Mouse (Mus musculus) myocyte (in vitro differentiated cells): ENCODE results near the gene Synpo2. TPM values are rescaled to one million over a fixed set of nuclear protein-coding genes. Genes with fewer than 3 reads are reported as not detected.
A peak's percentile ranks its signal among the peaks of the same experiment; 100 is the strongest.

Experiments
- H3K27me3 ChIP-seq: one replicate; pipeline ENCODE4 v1.6.1; 2011; ENCODE audit not compliant: control insufficient read depth, insufficient read depth, insufficient read length
- H3K36me3 ChIP-seq: one replicate; pipeline ENCODE4 v1.6.1; 2011; ENCODE audit not compliant: control insufficient read depth, insufficient read depth
- H3K4me2 ChIP-seq: one replicate; pipeline ENCODE4 v1.6.1; 2011; ENCODE audit warnings: low read depth, control low read depth
- H3K4me3 ChIP-seq: one replicate; pipeline ENCODE4 v1.5.1; 2011; ENCODE audit warnings: mild to moderate bottlenecking, control low read depth, moderate library complexity
- H3K79me2 ChIP-seq: one replicate; pipeline ENCODE4 v1.6.1; 2011; ENCODE audit not compliant: control insufficient read depth, insufficient read depth
- H3ac ChIP-seq: one replicate; pipeline ENCODE4 v1.6.1; 2011; ENCODE audit not compliant: control insufficient read depth, insufficient read length
- CEBPB ChIP-seq: IDR thresholded peaks from 2 replicates; pipeline ENCODE4 v1.6.1; 2011; ENCODE audit warnings: mild to moderate bottlenecking, moderate library complexity; ENCODE audit not compliant: poor library complexity, insufficient read depth, severe bottlenecking
- E2F4 ChIP-seq: IDR thresholded peaks from one replicate; pipeline ENCODE4 v1.6.1; 2011; ENCODE audit warnings: mild to moderate bottlenecking, control low read depth, moderate library complexity; ENCODE audit not compliant: insufficient read depth
- MAX ChIP-seq: IDR thresholded peaks from one replicate; pipeline ENCODE4 v1.6.1; 2011; ENCODE audit warnings: low read depth, mild to moderate bottlenecking, control low read depth
- MYOD1 ChIP-seq, 3 experiments: IDR thresholded peaks; one replicate each; pipeline ENCODE4 v1.6.1; 2011; ENCODE audit warnings: control low read depth in 2 of 3, low read depth in 2 of 3, mild to moderate bottlenecking in 2 of 3, moderate library complexity in 1 of 3; ENCODE audit not compliant: insufficient read length in 2 of 3, control insufficient read depth in 1 of 3
- MYOG ChIP-seq, 3 experiments: IDR thresholded peaks; one replicate each; pipeline ENCODE4 v1.6.1; 2011; ENCODE audit warnings: control low read depth in 2 of 3, low read depth in 2 of 3, mild to moderate bottlenecking in 2 of 3; ENCODE audit not compliant: insufficient read length in 2 of 3, control insufficient read depth in 1 of 3, insufficient read depth in 1 of 3
- POLR2A ChIP-seq: IDR thresholded peaks from one replicate; pipeline ENCODE4 v1.6.1; 2011; ENCODE audit warnings: low read depth, mild to moderate bottlenecking, control low read depth, moderate library complexity; ENCODE audit not compliant: insufficient read length
- POLR2AphosphoS2 ChIP-seq: IDR thresholded peaks from one replicate; pipeline ENCODE4 v1.6.1; 2011; ENCODE audit warnings: low read depth, control low read depth; ENCODE audit not compliant: insufficient read length
- REST ChIP-seq: IDR thresholded peaks from one replicate; pipeline ENCODE4 v1.6.1; 2011; ENCODE audit warnings: mild to moderate bottlenecking, control low read depth, moderate library complexity; ENCODE audit not compliant: insufficient read depth, insufficient read length
- SRF ChIP-seq: IDR thresholded peaks from one replicate; pipeline ENCODE4 v1.6.1; 2011; ENCODE audit warnings: low read depth; ENCODE audit not compliant: control insufficient read depth, insufficient read length
- TCF12 ChIP-seq: IDR thresholded peaks from one replicate; pipeline ENCODE4 v1.6.1; 2011; ENCODE audit warnings: mild to moderate bottlenecking, control low read depth; ENCODE audit not compliant: poor library complexity, insufficient read depth, severe bottlenecking
- TCF3 ChIP-seq: IDR thresholded peaks from one replicate; pipeline ENCODE4 v1.6.1; 2011; ENCODE audit warnings: low read depth, control low read depth; ENCODE audit not compliant: insufficient read length
- USF1 ChIP-seq: IDR thresholded peaks from one replicate; pipeline ENCODE4 v1.6.1; 2011; ENCODE audit warnings: low read depth, mild to moderate bottlenecking, control low read depth, moderate library complexity
- polyA plus RNA-seq: library from polyadenylated mRNA; unstranded; fragments of >200 nt; fragmentation: generic; extraction: Trizol; gene quantifications from one replicate; pipeline ENCODE4 v1.2.1, GENCODE M21; 2012; ENCODE audit warnings: missing spikeins

Synpo2 gene
- polyA plus RNA-seq, 1 experiment = 24.4 TPM

- no peaks in the 10 kb centered on the region for H3K36me3 ChIP-seq
- no peaks in the 10 kb centered on the region for H3K79me2 ChIP-seq
- H3K27me3 ChIP-seq = no peaks in the 10 kb centered on the region
- H3K4me3 ChIP-seq = no peak overlapping the region
- H3K4me2 ChIP-seq = no peak overlapping the region
- TF ChIP-seq USF1 = no peak
- peak in 1 of 3 experiments; percentile 9 for TF ChIP-seq MYOG (IDR thresholded peaks at IDR 0.05; ENCODE audit: control insufficient read depth in 1 of 3, insufficient read depth in 1 of 3, insufficient read length in 2 of 3, low read depth in 2 of 3)
- peak in 1 of 3 experiments; percentile 65 for TF ChIP-seq MYOD1 (IDR thresholded peaks at IDR 0.05; ENCODE audit: control insufficient read depth in 1 of 3, insufficient read length in 2 of 3, low read depth in 2 of 3)
- H3ac ChIP-seq = no peak overlapping the region
These were observed 87.3 kb downstream of the Synpo2 start for GRCm38 (mm10) chr3:123148641-123149040.

GRCm38 (mm10) chr3:123146557-123146956, 89.4 kb downstream of the Synpo2 start:
- Histone ChIP-seq H3ac (no peak overlapping the region), H3K4me2 (no peak overlapping the region), H3K36me3 (no peaks in the 10 kb centered on the region), H3K4me3 (no peak overlapping the region), H3K27me3 (no peaks in the 10 kb centered on the region), H3K79me2 (no peaks in the 10 kb centered on the region)
- TF ChIP-seq MAX = no peak
- TF ChIP-seq TCF3 = no peak
- no peak for TF ChIP-seq USF1
- TF ChIP-seq E2F4 = no peak
- no peak for TF ChIP-seq CEBPB
- no peak for TF ChIP-seq MYOD1 (IDR thresholded peaks at IDR 0.05; ENCODE audit: control insufficient read depth in 1 of 3, insufficient read length in 2 of 3, low read depth in 2 of 3)
- no peak for TF ChIP-seq MYOG (IDR thresholded peaks at IDR 0.05; ENCODE audit: control insufficient read depth in 1 of 3, insufficient read depth in 1 of 3, insufficient read length in 2 of 3, low read depth in 2 of 3)
- TF ChIP-seq POLR2A = no peak
- TF ChIP-seq POLR2AphosphoS2 = no peak
- no peak for TF ChIP-seq TCF12
- TF ChIP-seq REST = no peak
- no peak for TF ChIP-seq SRF

GRCm38 (mm10) chr3:123145942-123146341, 90.0 kb downstream of the Synpo2 start:
- Histone ChIP-seq H3K27me3 (no peaks in the 10 kb centered on the region), H3K36me3 (no peaks in the 10 kb centered on the region), H3K79me2 (no peaks in the 10 kb centered on the region), H3K4me2 (no peak overlapping the region), H3ac (no peak overlapping the region), H3K4me3 (no peak overlapping the region)
- TF ChIP-seq TCF12 (peak; percentile 52), TCF3 (peak; percentile 48), USF1 (no peak), REST (no peak), MAX (no peak), CEBPB (no peak), MYOD1 (IDR thresholded peaks at IDR 0.05; ENCODE audit: control insufficient read depth in 1 of 3, insufficient read length in 2 of 3, low read depth in 2 of 3) (peak; percentile 58 to 88 (median 59)), SRF (no peak), E2F4 (no peak), POLR2AphosphoS2 (no peak), POLR2A (no peak), MYOG (IDR thresholded peaks at IDR 0.05; ENCODE audit: control insufficient read depth in 1 of 3, insufficient read depth in 1 of 3, insufficient read length in 2 of 3, low read depth in 2 of 3) (peak; percentile 65 to 92 (median 82))

DNA sequence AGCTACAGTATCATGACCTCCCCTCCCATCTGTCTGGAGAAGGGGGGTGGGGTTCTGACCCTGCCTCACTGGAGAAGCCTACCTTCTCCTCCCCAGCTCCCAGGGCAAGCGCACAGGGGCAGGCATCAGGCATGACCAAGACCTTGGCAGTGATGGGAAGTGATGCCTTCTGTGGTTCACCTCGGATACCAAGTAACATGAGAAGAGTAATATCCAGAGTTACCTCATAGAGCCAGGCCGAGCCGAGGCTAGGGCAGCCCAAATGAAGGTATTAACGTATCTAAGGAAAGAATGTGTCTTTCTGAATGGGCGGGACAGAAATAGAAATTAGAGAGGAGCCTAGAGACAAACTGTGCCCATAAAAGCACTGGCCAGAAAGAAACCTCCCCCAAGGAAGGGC, 92.5 kb downstream of the Synpo2 start:
- no peaks in the 10 kb centered on the region for H3K79me2 ChIP-seq
- H3K4me3 ChIP-seq = no peak overlapping the region
- H3K4me2 ChIP-seq = peak overlapping the region; percentile 32
- TF ChIP-seq SRF (no peak), USF1 (no peak), MYOG (IDR thresholded peaks at IDR 0.05; ENCODE audit: control insufficient read depth in 1 of 3, insufficient read depth in 1 of 3, insufficient read length in 2 of 3, low read depth in 2 of 3) (peak in 1 of 3 experiments; percentile 47), CEBPB (0 out of 2 replicates have a peak, but pooled peaks have one; percentile 20)
- H3ac ChIP-seq = no peak overlapping the region
- H3K27me3 ChIP-seq = no peaks in the 10 kb centered on the region
- no peaks in the 10 kb centered on the region for H3K36me3 ChIP-seq

GRCm38 (mm10) chr3:123142298-123142697, 93.7 kb downstream of the Synpo2 start:
- TF ChIP-seq CEBPB = no peak
- no peak for TF ChIP-seq MAX
- no peak for TF ChIP-seq MYOD1 (IDR thresholded peaks at IDR 0.05; ENCODE audit: control insufficient read depth in 1 of 3, insufficient read length in 2 of 3, low read depth in 2 of 3)
- TF ChIP-seq REST = no peak
- no peak for TF ChIP-seq POLR2A
- TF ChIP-seq POLR2AphosphoS2 = no peak
- no peak for TF ChIP-seq MYOG (IDR thresholded peaks at IDR 0.05; ENCODE audit: control insufficient read depth in 1 of 3, insufficient read depth in 1 of 3, insufficient read length in 2 of 3, low read depth in 2 of 3)
- no peak for TF ChIP-seq TCF3
- TF ChIP-seq E2F4 = no peak
- TF ChIP-seq SRF = no peak
- TF ChIP-seq TCF12 = no peak
- no peak for TF ChIP-seq USF1
- Histone ChIP-seq H3K4me2 (no peak overlapping the region), H3ac (no peak overlapping the region), H3K79me2 (no peaks in the 10 kb centered on the region), H3K36me3 (no peaks in the 10 kb centered on the region), H3K4me3 (no peak overlapping the region), H3K27me3 (no peaks in the 10 kb centered on the region)
